Mouse (Mus musculus): Measurements from ENCODE around the gene Xrcc1. TPM values are rescaled to one million over a fixed set of nuclear protein-coding genes. Genes with fewer than 3 reads are reported as not detected.

Xrcc1 gene
- polyA plus RNA-seq, 1 experiment, result 159 TPM

GRCm38 (mm10) chr7:24555786-24556185 lies 9.7 kb downstream of the Xrcc1 start:
- TF ChIP-seq GATA1 (IDR thresholded peaks at IDR 0.05; ENCODE audit: borderline replicate concordance, low read length) (no peak), FLI1 (IDR thresholded peaks at IDR 0.05; ENCODE audit: low read length) (no peak)
- H3K9me3 ChIP-seq, result no peaks in the 10 kb centered on the region
- H3K36me3 ChIP-seq (replicated peaks; ENCODE audit: low read length), result peaks cover 83% of the 10 kb centered on the region
- no peak overlapping the region for H3K4me3 ChIP-seq (replicated peaks)
- H3K27me3 ChIP-seq (replicated peaks), result no peaks in the 10 kb centered on the region
- peaks cover 3% of the 10 kb centered on the region; the same call in 1 of the 2 replicates for H3K4me1 ChIP-seq

- Histone ChIP-seq H3K4me3 (replicated peaks) (no peak overlapping the region), H3K9me3 (no peaks in the 10 kb centered on the region), H3K27me3 (replicated peaks) (no peaks in the 10 kb centered on the region), H3K4me1 (peaks cover 10% of the 10 kb centered on the region; the same call in 1 of the 2 replicates), H3K36me3 (replicated peaks; ENCODE audit: low read length) (peaks cover 80% of the 10 kb centered on the region)
- TF ChIP-seq FLI1 (IDR thresholded peaks at IDR 0.05; ENCODE audit: low read length) (no peak), GATA1 (IDR thresholded peaks at IDR 0.05; ENCODE audit: borderline replicate concordance, low read length) (no peak)
Observed at GRCm38 (mm10) chr7:24561450-24561849, 15.4 kb downstream of the Xrcc1 start.

- peaks cover 14% of the 10 kb centered on the region; the same call in 1 of the 2 replicates for H3K4me1 ChIP-seq
- no peak overlapping the region for H3K4me3 ChIP-seq (replicated peaks)
- no peaks in the 10 kb centered on the region for H3K27me3 ChIP-seq (replicated peaks)
- no peaks in the 10 kb centered on the region for H3K9me3 ChIP-seq
- H3K36me3 ChIP-seq (replicated peaks; ENCODE audit: low read length), result peaks cover 89% of the 10 kb centered on the region
- TF ChIP-seq GATA1 (IDR thresholded peaks at IDR 0.05; ENCODE audit: borderline replicate concordance, low read length) (no peak), FLI1 (IDR thresholded peaks at IDR 0.05; ENCODE audit: low read length) (no peak)
Observed at GRCm38 (mm10) chr7:24563191-24563836, 17.2 kb downstream of the Xrcc1 start.

GRCm38 (mm10) chr7:24563837-24564206 lies 17.7 kb downstream of the Xrcc1 start:
- Histone ChIP-seq H3K4me1 (peaks cover 14% of the 10 kb centered on the region; the same call in 1 of the 2 replicates), H3K36me3 (replicated peaks; ENCODE audit: low read length) (peaks cover 90% of the 10 kb centered on the region), H3K9me3 (no peaks in the 10 kb centered on the region), H3K4me3 (replicated peaks) (no peak overlapping the region), H3K27me3 (replicated peaks) (no peaks in the 10 kb centered on the region)
- TF ChIP-seq GATA1 (IDR thresholded peaks at IDR 0.05; ENCODE audit: borderline replicate concordance, low read length), result no peak
- TF ChIP-seq FLI1 (IDR thresholded peaks at IDR 0.05; ENCODE audit: low read length), result no peak

GRCm38 (mm10) chr7:24564607-24565265 lies 18.6 kb downstream of the Xrcc1 start:
- TF ChIP-seq FLI1 (IDR thresholded peaks at IDR 0.05; ENCODE audit: low read length), result no peak
- no peak for TF ChIP-seq GATA1 (IDR thresholded peaks at IDR 0.05; ENCODE audit: borderline replicate concordance, low read length)
- Histone ChIP-seq H3K9me3 (no peaks in the 10 kb centered on the region), H3K36me3 (replicated peaks; ENCODE audit: low read length) (peaks cover 87% of the 10 kb centered on the region), H3K27me3 (replicated peaks) (no peaks in the 10 kb centered on the region), H3K4me3 (replicated peaks) (no peak overlapping the region), H3K4me1 (peaks cover 14% of the 10 kb centered on the region; the same call in 1 of the 2 replicates)

- no peak for TF ChIP-seq FLI1 (IDR thresholded peaks at IDR 0.05; ENCODE audit: low read length)
- no peak for TF ChIP-seq GATA1 (IDR thresholded peaks at IDR 0.05; ENCODE audit: borderline replicate concordance, low read length)
- Histone ChIP-seq H3K4me1 (peaks cover 14% of the 10 kb centered on the region; the same call in 1 of the 2 replicates), H3K4me3 (replicated peaks) (no peak overlapping the region), H3K27me3 (replicated peaks) (no peaks in the 10 kb centered on the region), H3K9me3 (no peaks in the 10 kb centered on the region), H3K36me3 (replicated peaks; ENCODE audit: low read length) (peaks cover 87% of the 10 kb centered on the region)
Observed at GRCm38 (mm10) chr7:24565627-24566026, 19.5 kb downstream of the Xrcc1 start.

- Histone ChIP-seq H3K36me3 (replicated peaks; ENCODE audit: low read length) (peaks cover 87% of the 10 kb centered on the region), H3K27me3 (replicated peaks) (no peaks in the 10 kb centered on the region), H3K4me1 (peaks cover 17% of the 10 kb centered on the region; the same call in 1 of the 2 replicates), H3K9me3 (no peaks in the 10 kb centered on the region), H3K4me3 (replicated peaks) (no peak overlapping the region)
- no peak for TF ChIP-seq GATA1 (IDR thresholded peaks at IDR 0.05; ENCODE audit: borderline replicate concordance, low read length)
- no peak for TF ChIP-seq FLI1 (IDR thresholded peaks at IDR 0.05; ENCODE audit: low read length)
Observed at GRCm38 (mm10) chr7:24566206-24566605, 20.1 kb downstream of the Xrcc1 start.

GRCm38 (mm10) chr7:24568512-24568911 lies 22.4 kb downstream of the Xrcc1 start:
- TF ChIP-seq FLI1 (IDR thresholded peaks at IDR 0.05; ENCODE audit: low read length) (no peak), GATA1 (IDR thresholded peaks at IDR 0.05; ENCODE audit: borderline replicate concordance, low read length) (no peak)
- Histone ChIP-seq H3K4me3 (replicated peaks) (no peak overlapping the region), H3K27me3 (replicated peaks) (no peaks in the 10 kb centered on the region), H3K4me1 (peaks cover 15% of the 10 kb centered on the region; the same call in 1 of the 2 replicates), H3K9me3 (no peaks in the 10 kb centered on the region), H3K36me3 (replicated peaks; ENCODE audit: low read length) (peaks cover 91% of the 10 kb centered on the region)

- H3K36me3 ChIP-seq (replicated peaks; ENCODE audit: low read length), result peaks cover 72% of the 10 kb centered on the region
- TF ChIP-seq GATA1 (IDR thresholded peaks at IDR 0.05; ENCODE audit: borderline replicate concordance, low read length) (no peak), FLI1 (IDR thresholded peaks at IDR 0.05; ENCODE audit: low read length) (no peak)
- H3K9me3 ChIP-seq, result no peaks in the 10 kb centered on the region
- no peak overlapping the region for H3K4me3 ChIP-seq (replicated peaks)
- H3K27me3 ChIP-seq (replicated peaks), result peaks cover 2% of the 10 kb centered on the region
- peaks cover 7% of the 10 kb centered on the region; the same call in 1 of the 2 replicates for H3K4me1 ChIP-seq
Observed at GRCm38 (mm10) chr7:24571071-24571470, 25.0 kb downstream of the Xrcc1 start.

GRCm38 (mm10) chr7:24572455-24572854 lies 26.4 kb downstream of the Xrcc1 start:
- Histone ChIP-seq H3K27me3 (replicated peaks) (peaks cover 2% of the 10 kb centered on the region), H3K4me3 (replicated peaks) (peak overlapping the region; percentile 20), H3K9me3 (no peaks in the 10 kb centered on the region), H3K36me3 (replicated peaks; ENCODE audit: low read length) (peaks cover 58% of the 10 kb centered on the region), H3K4me1 (peaks cover 7% of the 10 kb centered on the region; the same call in 1 of the 2 replicates)
- TF ChIP-seq FLI1 (IDR thresholded peaks at IDR 0.05; ENCODE audit: low read length) (no peak), GATA1 (IDR thresholded peaks at IDR 0.05; ENCODE audit: borderline replicate concordance, low read length) (no peak)
